Mouse (Mus musculus) T-cell, adult 2 months (primary cell): ENCODE measurements around the gene Gps2.
"Not testable (repeated sequence)": the region's sequence is repeated elsewhere in the genome, so short reads cannot be mapped to it uniquely, and the experiment has no call there.

Experiments used
- DNase-seq: peaks from one replicate; pipeline ENCODE4 v3.0.0; 2022; ENCODE audit warnings: low spot score

Gene Gps2

GRCm38 (mm10) chr11:69936714-69937347 is 23.1 kb downstream of the Gps2 start:
- DNase-seq: no peak

- no peak for DNase-seq
Measured at GRCm38 (mm10) chr11:69937385-69937784, 23.7 kb downstream of the Gps2 start.

DNA sequence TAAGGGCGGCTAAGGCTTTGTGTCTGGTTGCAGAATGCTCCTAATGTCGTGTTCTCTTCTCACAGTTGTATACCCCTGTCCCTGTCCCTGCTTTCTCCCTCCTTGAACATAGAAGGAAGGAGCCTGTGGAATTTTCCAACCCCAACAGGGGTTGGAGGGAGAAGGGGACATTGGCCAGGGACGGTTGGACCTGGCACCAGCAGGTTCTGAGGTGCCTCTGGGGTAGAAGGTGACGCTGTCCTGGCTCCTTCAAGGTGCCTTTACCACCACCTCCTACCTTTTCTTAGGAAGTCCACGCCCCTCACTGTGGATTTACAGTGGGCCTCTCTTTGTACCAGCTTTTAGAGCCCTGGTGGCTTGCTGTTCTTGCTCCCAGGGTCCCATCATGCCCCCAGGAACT is 24.1 kb downstream of the Gps2 start:
- no peak for DNase-seq

- DNase-seq: no peak
Measured at GRCm38 (mm10) chr11:69938401-69938979, 24.8 kb downstream of the Gps2 start.

- DNase-seq: no peak
Measured at GRCm38 (mm10) chr11:69939181-69939580, 25.5 kb downstream of the Gps2 start.

DNA sequence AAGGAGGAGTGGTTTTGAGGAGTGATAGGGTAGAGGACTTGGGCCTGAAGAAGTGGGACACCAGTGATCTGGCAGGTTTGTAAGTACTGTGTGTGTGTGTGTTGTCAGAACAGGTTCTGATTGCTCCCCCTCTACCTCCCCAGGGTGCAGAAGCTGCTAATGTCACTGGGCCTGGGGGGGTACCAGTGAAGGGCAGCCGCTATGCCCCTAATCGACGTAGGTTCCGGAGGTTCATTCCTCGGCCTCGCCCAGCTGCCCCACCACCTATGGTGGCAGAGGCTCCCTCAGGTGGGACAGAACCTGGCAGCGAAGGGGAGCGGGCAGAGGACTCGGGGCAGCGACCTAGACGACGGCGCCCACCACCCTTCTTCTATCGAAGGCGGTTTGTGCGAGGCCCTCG is 26.0 kb downstream of the Gps2 start:
- DNase-seq: no peak

DNA sequence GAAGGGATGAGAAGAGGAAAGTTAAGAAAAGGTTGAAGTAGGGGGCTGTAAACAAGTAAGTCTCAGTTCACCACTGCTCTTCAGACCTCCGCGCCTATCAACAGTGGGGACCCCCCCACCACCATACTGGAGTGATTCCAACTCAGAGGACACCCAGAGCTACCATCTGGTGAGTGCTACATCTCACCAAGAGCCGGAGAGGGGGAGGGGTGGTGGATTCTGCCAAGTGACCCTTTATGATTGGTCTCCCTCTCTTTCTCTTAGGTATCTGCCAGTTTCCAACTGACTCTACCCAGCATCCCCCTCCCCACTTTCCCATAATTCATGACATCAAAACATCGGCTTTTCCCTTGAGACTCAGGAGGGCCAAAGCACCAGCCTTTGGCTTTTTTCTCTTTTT is 27.3 kb downstream of the Gps2 start:
- DNase-seq: no peak

- no peak for DNase-seq
Measured at GRCm38 (mm10) chr11:69945216-69945615, 31.5 kb downstream of the Gps2 start.

- no peak for DNase-seq
Measured at GRCm38 (mm10) chr11:69945997-69946891, 32.6 kb downstream of the Gps2 start.

DNA sequence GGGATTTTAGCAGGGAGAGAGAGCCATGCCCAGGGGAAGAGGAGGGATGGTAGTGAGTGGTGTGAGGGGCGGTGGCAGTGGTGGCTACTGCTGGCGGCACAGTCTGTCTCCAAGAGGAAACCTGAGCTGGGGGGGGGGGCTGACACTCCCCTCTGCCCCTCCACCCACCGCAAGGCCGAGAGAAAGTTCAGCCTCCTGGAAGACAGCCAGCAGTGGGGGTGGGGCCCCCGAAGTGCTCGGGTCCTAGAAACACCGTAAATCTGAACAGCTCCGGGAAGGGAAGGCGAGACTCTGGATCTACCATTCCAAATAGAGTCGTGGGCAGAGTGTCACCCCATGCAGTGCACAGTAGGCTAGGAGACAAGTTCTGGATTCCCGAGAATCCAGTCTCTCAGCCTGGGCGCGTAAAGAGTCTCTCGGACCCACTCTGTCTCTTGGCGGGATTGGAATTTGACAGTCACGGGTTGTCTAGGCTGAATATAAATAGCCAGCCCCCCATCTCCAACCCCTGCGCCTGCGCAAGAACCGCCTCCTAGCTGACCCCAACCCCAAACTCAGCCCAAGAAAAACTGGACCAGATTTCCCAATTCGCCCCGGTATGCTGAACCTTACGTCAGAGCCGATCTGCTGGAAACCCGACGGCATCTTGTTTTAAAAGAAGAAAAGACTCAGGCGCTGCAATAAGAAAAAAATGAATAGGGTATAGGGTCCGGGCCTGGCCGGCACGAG is 33.8 kb downstream of the Gps2 start:
- no peak for DNase-seq

DNA sequence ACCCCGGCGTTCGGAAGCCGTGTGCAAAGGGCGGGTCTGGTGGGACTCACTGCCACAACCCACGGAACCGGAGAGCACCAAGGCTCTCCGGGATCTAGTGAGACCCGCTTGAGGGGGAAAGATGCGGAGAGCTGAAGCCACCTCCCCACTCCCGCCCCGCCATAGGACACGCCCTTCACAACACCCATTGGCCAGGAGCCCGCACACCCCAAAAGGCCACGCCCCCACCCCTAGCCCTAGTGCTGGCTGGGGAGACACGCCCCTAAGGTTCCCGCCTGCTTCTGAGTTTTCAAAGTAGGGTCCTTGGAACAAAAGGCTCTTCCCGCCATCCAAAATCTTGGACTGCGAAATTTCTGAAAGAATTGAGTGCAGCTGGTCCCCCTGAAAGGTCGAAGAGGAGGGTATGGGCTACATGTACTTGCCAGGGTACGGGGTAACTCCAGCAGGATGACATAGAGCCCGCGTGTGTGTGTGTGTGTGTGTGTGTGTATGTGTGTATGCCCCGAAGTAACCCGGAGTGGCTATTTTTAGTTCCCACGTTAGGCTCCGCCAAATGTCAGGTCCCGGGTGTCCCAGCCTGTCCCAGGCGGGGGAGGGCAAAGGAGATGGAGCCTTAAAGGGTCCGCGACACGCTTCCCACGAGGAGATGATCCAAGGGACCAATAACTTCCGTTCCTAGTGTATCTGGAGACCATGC is 34.5 kb downstream of the Gps2 start, which contains the start of gene Slc2a4:
TSS of gene Slc2a4 (minus strand) at position 123 of the 697 bp plus-strand sequence.
- DNase-seq: peak; percentile 79

DNA sequence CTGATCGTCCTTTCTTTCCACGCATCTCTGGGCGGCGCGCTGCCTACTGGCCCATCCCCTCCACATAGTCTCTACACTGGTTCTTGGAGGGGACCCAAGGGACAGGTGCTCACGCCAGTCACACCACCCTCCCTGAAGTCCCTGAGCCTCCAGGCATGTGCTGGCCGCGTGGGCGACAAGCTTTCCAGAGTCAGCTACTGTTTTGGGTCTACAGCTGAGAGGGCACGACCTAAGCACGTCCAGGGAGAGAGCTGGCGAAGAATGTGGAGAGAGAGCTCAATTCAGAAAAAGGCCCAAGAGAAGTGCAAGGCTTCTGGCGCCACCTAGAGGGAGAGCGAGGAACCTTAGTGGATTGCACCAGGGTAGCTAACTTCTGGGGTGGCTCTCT is 35.1 kb downstream of the Gps2 start:
- peak; percentile 82 for DNase-seq

- no peak for DNase-seq
Measured at GRCm38 (mm10) chr11:69950807-69951459, 37.2 kb downstream of the Gps2 start.

DNA sequence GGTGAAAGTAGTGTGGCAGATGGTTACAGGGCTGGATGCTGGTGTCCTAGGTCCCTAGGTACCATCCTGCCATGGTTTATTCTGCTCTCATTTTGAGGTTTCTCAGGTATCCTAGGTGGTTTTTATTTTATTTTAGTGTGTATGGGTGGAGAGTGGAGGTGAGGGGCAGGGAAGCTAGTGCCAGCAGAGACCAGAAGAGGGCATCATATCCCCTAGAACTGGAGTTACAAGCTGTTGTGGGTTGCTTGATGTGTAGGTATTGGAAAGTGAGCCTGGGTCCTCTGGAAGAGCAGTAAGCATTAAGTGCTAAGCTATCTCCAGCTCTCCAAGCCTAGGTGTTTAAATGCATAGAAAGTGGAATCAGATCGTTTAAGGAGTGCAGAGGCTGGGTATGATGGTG is 38.6 kb downstream of the Gps2 start:
- no peak for DNase-seq

DNA sequence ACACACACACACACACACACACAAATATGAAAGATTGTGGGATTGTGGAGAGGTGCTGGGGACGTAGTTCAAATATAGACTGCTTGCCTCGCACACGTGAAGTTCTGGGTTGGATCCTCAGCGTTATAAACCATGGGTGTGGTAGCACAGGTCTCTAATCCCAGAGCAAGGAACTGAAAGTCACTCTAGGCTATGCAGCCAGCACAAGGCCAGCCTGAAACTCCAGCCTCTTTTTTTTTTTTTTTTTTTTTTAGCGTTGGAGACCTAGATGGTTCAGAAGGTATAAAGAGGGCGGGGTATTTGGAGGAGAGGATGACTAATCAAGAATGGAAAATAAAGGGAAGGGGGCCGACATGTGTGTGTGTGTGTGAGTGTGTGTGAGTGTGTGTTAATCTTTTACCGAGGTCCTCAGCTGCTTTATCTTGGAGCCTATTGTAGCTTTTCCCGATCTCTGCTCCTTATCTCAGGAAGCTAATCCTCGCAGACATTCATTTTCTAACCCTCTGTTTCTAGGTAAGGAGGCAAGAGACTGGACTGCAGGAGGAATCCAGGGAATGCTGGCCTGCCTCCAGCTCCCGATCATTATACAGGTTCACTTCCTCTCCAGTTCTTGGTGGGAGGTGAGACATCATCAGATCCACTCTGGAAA is 39.7 kb downstream of the Gps2 start:
- DNase-seq: no peak

DNA sequence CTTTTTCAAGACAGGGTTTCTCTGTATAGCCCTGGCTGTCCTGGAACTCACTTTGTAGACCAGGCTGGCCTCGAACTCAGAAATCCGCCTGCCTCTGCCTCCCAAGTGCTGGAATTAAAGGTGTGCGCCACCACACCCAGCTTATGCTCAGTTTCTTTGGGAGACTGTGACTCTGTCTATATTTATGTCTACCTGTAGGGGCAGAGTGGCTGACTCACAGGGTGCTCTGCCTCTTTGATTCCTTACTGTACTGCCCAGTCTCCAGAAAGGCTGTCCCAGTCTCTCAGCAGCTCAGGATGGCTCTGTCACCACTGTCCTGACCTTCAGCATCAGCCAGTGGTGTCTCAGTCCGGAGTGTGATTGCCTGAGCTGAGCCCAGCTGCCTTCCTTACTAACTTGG is 41.9 kb downstream of the Gps2 start:
- DNase-seq: not testable (repeated sequence)

GRCm38 (mm10) chr11:69956218-69956617 is 42.5 kb downstream of the Gps2 start:
- DNase-seq: no peak

GRCm38 (mm10) chr11:69960616-69961015 is 46.9 kb downstream of the Gps2 start:
- no peak for DNase-seq

DNA sequence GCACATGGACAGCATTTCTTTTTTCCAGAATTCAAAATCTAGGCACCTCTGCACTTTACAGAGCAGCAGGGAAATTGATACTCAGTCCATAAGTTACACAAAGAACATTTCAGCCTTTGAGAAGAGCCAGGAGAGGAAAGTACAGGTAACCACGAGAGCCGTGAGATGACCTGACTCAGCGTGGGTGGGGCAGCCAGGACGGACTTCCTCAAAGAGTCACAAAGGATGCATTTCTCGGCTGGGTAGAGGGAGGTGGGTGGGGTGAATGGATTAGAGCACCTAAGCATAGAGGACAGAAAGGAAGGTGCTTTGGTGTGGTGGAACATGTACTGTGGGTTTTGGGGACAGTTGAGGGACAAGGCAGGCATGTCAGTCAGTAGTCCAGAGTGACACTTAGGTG is 48.2 kb downstream of the Gps2 start:
- no peak for DNase-seq

- no peak for DNase-seq
Measured at GRCm38 (mm10) chr11:69964650-69965270, 51.1 kb downstream of the Gps2 start, which contains the start of gene Cldn7. Gene Cldn7, plus strand, starts transcription at chr11:69964779.
